Mouse (Mus musculus) neural tube, embryonic 11.5 days (tissue): ENCODE measurements at regions not wholly inside any gene's neighbourhood (a gene's known extent, or its start where the extent isn't known, plus 50 kb on each side); places are given as distances from the start of the nearest gene placed in this dataset.

Source experiments
- ATAC-seq: fragments of 200-750 bp; cut with Nextera tagmentation; 2 replicates; pipeline ENCODE4 v1.8.0; 2017; ENCODE audit warnings: moderate number of reproducible peaks, mild to moderate bottlenecking, moderate TSS enrichment, moderate library complexity; ENCODE audit not compliant: insufficient read depth, low FRiP score, low TSS enrichment
- DNase-seq: peaks from one replicate; pipeline ENCODE4 v3.0.0-alpha.2; 2015; ENCODE audit warnings: low spot score
- H3K27ac ChIP-seq: fragments of 300-500 bp; sonication (generic); 2 replicates; pipeline ENCODE4 v1.5.1; 2014; ENCODE audit warnings: low read depth, mild to moderate bottlenecking, low read length
- H3K27me3 ChIP-seq: fragments of 300-500 bp; sonication (generic); 2 replicates; pipeline ENCODE4 v1.6.1; 2014; ENCODE audit warnings: mild to moderate bottlenecking, low read length, mixed read lengths; ENCODE audit not compliant: control insufficient read depth, insufficient read depth
- H3K36me3 ChIP-seq: fragments of 300-500 bp; sonication (generic); 2 replicates; pipeline ENCODE4 v1.6.1; 2014; ENCODE audit warnings: mild to moderate bottlenecking, low read length, moderate library complexity, mixed read lengths; ENCODE audit not compliant: control insufficient read depth, insufficient read depth
- H3K4me1 ChIP-seq: fragments of 300-500 bp; sonication (generic); 2 replicates; pipeline ENCODE4 v1.6.1; 2014; ENCODE audit warnings: low read length, mixed read lengths; ENCODE audit not compliant: control insufficient read depth, insufficient read depth
- H3K4me2 ChIP-seq: fragments of 300-500 bp; sonication (generic); 2 replicates; pipeline ENCODE4 v1.6.1; 2014; ENCODE audit warnings: low read depth, mild to moderate bottlenecking, moderate library complexity
- H3K4me3 ChIP-seq: fragments of 300-500 bp; sonication (generic); 2 replicates; pipeline ENCODE4 v1.5.1; 2014; ENCODE audit warnings: low read depth, low read length
- H3K9ac ChIP-seq: fragments of 300-500 bp; sonication (generic); 2 replicates; pipeline ENCODE4 v1.6.1; 2014; ENCODE audit warnings: mild to moderate bottlenecking, low read length
- H3K9me3 ChIP-seq: fragments of 300-500 bp; sonication (generic); 2 replicates; pipeline ENCODE4 v1.6.1; 2016; ENCODE audit warnings: low read length; ENCODE audit not compliant: control insufficient read depth
- WGBS: fragments of 180-500 bp; shearing (Covaris S2); extraction: QIAGEN DNeasy Blood & Tissue Kit; methylation state at CpG from one replicate; pipeline ENCODE4 v1.1.7; 2014; 5-methylcytosine and 5-hydroxymethylcytosine counted together

DNA sequence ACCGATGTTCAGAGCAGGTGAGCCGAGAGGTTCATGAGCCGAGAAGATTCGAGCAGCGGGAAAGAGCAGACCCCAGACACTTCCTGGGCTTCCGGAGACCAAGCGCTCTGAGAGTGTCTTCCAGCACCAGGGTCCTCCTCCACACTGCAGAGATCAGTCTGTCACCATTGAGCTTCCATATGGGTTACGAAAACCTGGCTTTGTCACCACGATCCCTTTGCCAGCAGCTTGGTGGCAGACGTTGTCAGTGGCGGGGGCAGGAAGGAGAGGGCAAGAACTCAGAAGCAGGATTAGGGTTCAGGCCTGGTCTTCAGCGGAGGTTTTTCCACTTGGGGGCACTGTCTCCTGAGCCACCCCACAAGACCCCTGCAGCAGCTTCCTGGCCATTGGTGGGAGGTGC lies 288.5 kb downstream of the Ptpru start:
- no peak overlapping the region for H3K9ac ChIP-seq
- 86% methylated on average over 12 of the region's 12 CpGs for WGBS
- H3K4me3 ChIP-seq: no peak overlapping the region
- no peak overlapping the region for H3K4me2 ChIP-seq
- H3K4me1 ChIP-seq: no peaks in the 10 kb centered on the region
- ATAC-seq (no peak), DNase-seq (no peak)
- no peaks in the 10 kb centered on the region for H3K36me3 ChIP-seq
- H3K9me3 ChIP-seq: no peaks in the 10 kb centered on the region
- no peaks in the 10 kb centered on the region for H3K27me3 ChIP-seq
- no peak overlapping the region for H3K27ac ChIP-seq

DNA sequence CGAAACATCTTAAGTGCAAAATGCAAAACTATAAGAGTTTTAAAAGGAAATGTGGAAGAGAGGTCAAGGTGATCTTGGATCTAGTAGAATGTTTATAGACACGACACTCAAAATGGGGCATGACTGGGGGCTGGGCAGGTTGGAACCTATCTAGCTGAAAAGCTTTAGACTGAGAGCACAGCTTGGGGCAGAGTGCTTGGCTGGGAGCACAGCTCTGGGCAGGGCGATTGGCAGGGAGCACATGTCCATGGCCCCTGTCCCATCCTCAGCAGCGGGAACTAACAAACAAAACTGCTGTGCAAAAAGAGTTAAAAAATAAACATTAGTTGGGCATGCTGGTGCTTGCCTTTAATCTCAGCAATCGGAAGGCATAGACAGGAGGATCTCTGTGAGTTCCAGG lies 279.6 kb downstream of the Ptpru start:
- 91% methylated on average over 5 of the region's 5 CpGs for WGBS
- no peak overlapping the region for H3K4me2 ChIP-seq
- no peak for DNase-seq
- H3K36me3 ChIP-seq: no peaks in the 10 kb centered on the region
- H3K27me3 ChIP-seq: no peaks in the 10 kb centered on the region
- no peak for ATAC-seq
- H3K4me3 ChIP-seq: no peak overlapping the region
- H3K9ac ChIP-seq: no peak overlapping the region
- no peaks in the 10 kb centered on the region for H3K9me3 ChIP-seq
- no peaks in the 10 kb centered on the region for H3K4me1 ChIP-seq
- H3K27ac ChIP-seq: no peak overlapping the region

DNA sequence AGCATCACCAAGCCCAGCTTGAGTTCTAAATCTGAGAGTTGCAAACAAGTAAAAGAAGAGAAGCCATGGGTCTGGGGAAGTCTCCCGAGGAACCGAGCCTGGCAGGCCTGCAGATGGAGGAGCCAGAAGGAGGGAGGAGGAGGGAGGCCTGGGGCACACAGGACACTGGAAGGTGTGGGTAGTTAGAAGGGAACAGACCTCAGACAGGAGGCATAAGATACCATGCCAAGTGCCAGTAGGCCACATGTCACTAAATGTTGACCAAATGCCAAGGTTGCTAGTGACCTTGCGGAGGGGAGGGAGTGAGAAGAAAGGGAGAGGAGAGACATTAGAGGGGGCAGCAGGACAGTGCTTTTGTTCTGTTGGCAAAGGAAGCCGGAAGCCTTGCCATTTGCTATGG lies 274.2 kb downstream of the Ptpru start:
- H3K27ac ChIP-seq: no peak overlapping the region
- H3K36me3 ChIP-seq: no peaks in the 10 kb centered on the region
- no peak overlapping the region for H3K4me3 ChIP-seq
- H3K4me1 ChIP-seq: no peaks in the 10 kb centered on the region
- H3K4me2 ChIP-seq: no peak overlapping the region
- no peaks in the 10 kb centered on the region for H3K27me3 ChIP-seq
- H3K9ac ChIP-seq: no peak overlapping the region
- 75% methylated on average over 4 of the region's 4 CpGs for WGBS
- no peak for ATAC-seq
- DNase-seq: no peak
- no peaks in the 10 kb centered on the region for H3K9me3 ChIP-seq

DNA sequence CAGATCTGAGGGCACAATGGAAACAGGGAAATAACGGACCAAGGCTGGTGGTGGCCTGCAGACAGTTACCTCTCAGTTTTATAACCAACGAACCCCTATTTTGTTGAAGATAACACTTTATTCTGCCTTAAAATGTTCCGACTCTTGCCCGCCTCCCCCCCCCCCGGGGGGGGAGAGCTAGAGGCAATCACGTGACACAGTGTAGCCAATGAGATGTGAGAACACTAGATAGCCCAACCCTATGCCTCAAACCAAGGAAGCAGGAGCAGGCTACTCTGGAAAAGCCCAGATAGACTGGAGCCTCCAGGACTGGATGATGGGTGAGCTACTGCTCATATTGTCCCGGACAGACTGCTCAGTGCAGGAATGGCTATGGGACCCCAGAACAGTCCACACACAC lies 272.9 kb downstream of the Ptpru start:
- Histone ChIP-seq H3K4me2 (no peak overlapping the region), H3K4me1 (no peaks in the 10 kb centered on the region), H3K9me3 (no peaks in the 10 kb centered on the region), H3K4me3 (no peak overlapping the region), H3K36me3 (no peaks in the 10 kb centered on the region), H3K27me3 (no peaks in the 10 kb centered on the region), H3K9ac (no peak overlapping the region), H3K27ac (no peak overlapping the region)
- ATAC-seq: no peak
- 84% methylated on average over 7 of the region's 7 CpGs for WGBS
- DNase-seq: no peak

DNA sequence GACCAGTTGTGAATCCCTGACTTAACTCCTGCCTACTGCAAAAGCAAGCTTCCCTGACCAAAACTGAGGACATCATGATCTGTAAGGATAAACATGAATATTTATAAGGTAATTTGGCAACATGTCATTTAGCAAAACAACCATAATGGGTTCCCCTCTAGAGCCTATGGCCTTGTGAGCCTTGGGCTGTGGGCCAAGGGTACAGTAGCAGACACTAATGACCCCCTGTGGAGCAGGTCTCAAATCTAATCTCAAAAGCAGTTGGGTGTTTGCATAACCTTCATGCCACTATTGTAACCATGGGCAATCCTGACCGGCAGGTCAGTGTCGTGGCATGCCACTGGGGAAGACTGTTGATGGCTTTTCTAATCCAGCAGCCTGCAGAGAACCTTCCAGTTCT lies 270.8 kb downstream of the Ptpru start:
- no peak overlapping the region for H3K9ac ChIP-seq
- WGBS: 78% methylated on average over 2 of the region's 2 CpGs
- no peaks in the 10 kb centered on the region for H3K9me3 ChIP-seq
- H3K4me2 ChIP-seq: no peak overlapping the region
- H3K4me1 ChIP-seq: no peaks in the 10 kb centered on the region
- H3K27ac ChIP-seq: no peak overlapping the region
- H3K4me3 ChIP-seq: no peak overlapping the region
- DNase-seq: no peak
- no peak for ATAC-seq
- H3K36me3 ChIP-seq: no peaks in the 10 kb centered on the region
- no peaks in the 10 kb centered on the region for H3K27me3 ChIP-seq

DNA sequence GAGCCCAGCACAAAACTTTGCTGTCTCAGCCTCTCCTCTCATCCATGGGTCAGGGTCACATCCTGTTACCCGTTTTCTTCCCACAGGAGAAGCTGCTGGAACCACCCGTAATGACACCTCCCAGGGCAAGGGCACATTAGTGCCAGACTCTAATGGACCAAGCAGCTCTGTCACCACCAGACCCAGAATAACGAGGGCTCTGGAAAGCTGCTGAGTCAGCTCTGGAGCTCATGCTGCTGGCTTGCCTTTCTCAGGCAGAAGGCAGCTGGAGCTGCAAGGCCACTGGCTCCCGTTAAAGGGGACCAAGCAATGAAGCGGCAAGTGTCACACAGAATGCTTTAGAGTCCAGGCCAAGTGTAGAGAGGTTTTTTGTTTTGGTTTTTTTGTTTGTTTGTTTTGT lies 268.9 kb downstream of the Ptpru start:
- no peak for ATAC-seq
- H3K27ac ChIP-seq: no peak overlapping the region
- no peaks in the 10 kb centered on the region for H3K9me3 ChIP-seq
- H3K4me1 ChIP-seq: no peaks in the 10 kb centered on the region
- H3K27me3 ChIP-seq: no peaks in the 10 kb centered on the region
- no peak for DNase-seq
- H3K36me3 ChIP-seq: no peaks in the 10 kb centered on the region
- no peak overlapping the region for H3K9ac ChIP-seq
- no peak overlapping the region for H3K4me3 ChIP-seq
- H3K4me2 ChIP-seq: no peak overlapping the region
- WGBS: 61% methylated on average over 5 of the region's 5 CpGs

DNA sequence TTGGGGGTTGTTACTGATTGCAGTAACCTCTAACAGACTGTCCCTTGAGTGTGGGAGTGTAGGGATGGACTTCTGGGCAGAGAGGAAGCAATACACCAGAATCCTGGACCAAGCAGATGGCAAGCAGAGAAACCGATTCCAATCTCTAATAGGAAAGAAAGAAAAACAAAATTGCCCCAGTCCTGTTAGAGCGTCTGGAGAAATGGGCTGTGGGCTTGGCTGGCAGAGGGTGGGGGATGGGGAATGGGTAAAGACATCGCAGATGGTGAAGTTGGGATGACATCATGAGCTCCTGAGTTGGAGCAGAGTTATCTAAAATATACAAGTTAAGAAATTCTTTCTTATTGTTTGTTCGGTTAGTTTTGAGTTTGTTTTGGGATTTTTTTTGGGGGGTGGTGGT lies 260.5 kb downstream of the Ptpru start:
- Histone ChIP-seq H3K4me2 (no peak overlapping the region), H3K4me1 (no peaks in the 10 kb centered on the region), H3K27ac (no peak overlapping the region), H3K9me3 (no peaks in the 10 kb centered on the region), H3K27me3 (no peaks in the 10 kb centered on the region), H3K36me3 (no peaks in the 10 kb centered on the region), H3K4me3 (no peak overlapping the region), H3K9ac (no peak overlapping the region)
- WGBS: 70% methylated on average over 4 of the region's 4 CpGs
- DNase-seq: no peak
- ATAC-seq: no peak

DNA sequence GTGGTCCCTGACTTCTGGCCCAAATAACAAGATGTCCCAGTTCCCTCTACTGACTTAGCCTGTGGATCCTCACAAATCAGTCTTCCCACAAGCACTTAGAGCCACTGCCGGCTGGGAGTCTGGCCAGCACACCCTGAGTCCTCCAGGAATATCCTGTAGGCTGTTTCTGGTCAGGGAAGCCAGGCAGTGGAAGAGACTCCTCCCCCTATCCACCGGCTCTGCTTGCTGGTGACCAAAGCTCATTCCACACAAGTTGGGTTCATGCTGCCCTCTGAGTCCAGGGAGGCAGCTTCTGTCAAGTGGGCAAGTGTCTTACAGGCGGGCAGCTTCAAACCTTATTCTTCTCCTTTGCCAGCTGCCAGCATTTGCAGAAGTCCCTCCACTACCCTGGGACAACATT lies 252.1 kb downstream of the Ptpru start:
- DNase-seq (no peak), ATAC-seq (no peak)
- H3K9me3 ChIP-seq: no peaks in the 10 kb centered on the region
- no peak overlapping the region for H3K4me2 ChIP-seq
- WGBS: 72% methylated on average over 3 of the region's 3 CpGs
- H3K27ac ChIP-seq: no peak overlapping the region
- no peaks in the 10 kb centered on the region for H3K36me3 ChIP-seq
- no peak overlapping the region for H3K9ac ChIP-seq
- no peaks in the 10 kb centered on the region for H3K4me1 ChIP-seq
- H3K4me3 ChIP-seq: no peak overlapping the region
- no peaks in the 10 kb centered on the region for H3K27me3 ChIP-seq

DNA sequence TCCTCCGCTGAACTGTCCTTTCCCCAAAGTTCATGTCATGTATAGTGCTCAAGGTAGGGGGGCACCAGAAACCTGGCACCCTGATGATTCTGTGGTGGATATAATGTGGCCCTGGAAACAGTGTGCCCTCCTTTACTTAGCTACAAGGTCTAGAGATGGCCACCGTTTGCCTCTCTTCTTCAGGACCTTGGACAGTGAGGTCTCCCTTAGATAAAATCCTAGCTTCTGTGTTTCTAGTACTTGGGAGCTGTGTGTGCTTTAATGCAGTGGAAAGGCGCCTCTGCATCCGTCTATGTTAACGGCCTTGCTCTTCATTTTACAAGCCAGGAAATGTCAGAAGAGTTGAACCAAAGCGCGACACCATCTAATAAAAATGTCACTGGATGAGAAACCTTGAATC lies 250.6 kb downstream of the Ptpru start:
- ATAC-seq: no peak
- Histone ChIP-seq H3K36me3 (no peaks in the 10 kb centered on the region), H3K9ac (no peak overlapping the region), H3K9me3 (no peaks in the 10 kb centered on the region), H3K27me3 (no peaks in the 10 kb centered on the region), H3K4me2 (no peak overlapping the region), H3K27ac (no peak overlapping the region), H3K4me3 (no peak overlapping the region), H3K4me1 (no peaks in the 10 kb centered on the region)
- WGBS: 66% methylated on average over 7 of the region's 7 CpGs
- DNase-seq: no peak
